Mouse (Mus musculus): ENCODE measurements around the gene Gne. TPM values are rescaled to one million over a fixed set of nuclear protein-coding genes. Genes with fewer than 3 reads are reported as not detected.

Gne gene
- polyA plus RNA-seq, 1 experiment, result 11.5 TPM

- no peak overlapping the region for H3K27ac ChIP-seq (ENCODE audit: insufficient read depth, low read depth, low read length)
These were observed 9.6 kb downstream of the Gne start for GRCm38 (mm10) chr4:44074422-44074821.

DNA sequence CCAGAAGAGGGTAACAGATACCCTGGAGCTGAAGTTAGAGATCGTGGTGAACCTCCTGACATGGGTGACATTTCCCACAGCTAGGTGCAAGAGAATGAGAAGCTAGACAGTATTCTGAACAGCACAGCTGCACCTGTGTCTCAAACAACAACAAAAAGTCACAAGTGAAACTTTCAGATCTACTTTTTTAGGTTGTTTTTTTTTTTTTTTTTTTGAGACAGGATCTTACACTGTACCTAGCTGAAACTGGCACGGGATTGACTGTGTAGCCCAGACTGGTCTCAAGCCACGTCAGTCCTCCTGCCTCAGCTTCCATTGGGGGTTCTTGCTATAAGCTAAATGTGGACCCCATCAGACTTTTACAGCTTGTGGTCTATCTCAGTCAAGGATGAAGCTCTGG, 10.2 kb downstream of the Gne start:
- no peak overlapping the region for H3K27ac ChIP-seq (ENCODE audit: insufficient read depth, low read depth, low read length)
- H3K4me3 ChIP-seq (ENCODE audit: insufficient read depth, low read length), result no peak overlapping the region
- no peak for TF ChIP-seq POLR2A (IDR thresholded peaks at IDR 0.05; ENCODE audit: borderline replicate concordance, low read depth, low read length)
- TF ChIP-seq CTCF (IDR thresholded peaks at IDR 0.05; ENCODE audit: low read depth, low read length), result no peak
- 0 out of 2 replicates have a peak, but pooled peaks cover 8% of the 10 kb centered on the region for H3K4me1 ChIP-seq (ENCODE audit: control insufficient read depth, insufficient read depth, low read length)

More at GRCm38 (mm10) chr4:44074422-44074821, 9.6 kb downstream of the Gne start:
- no peak overlapping the region for H3K4me3 ChIP-seq (ENCODE audit: insufficient read depth, low read length)
- TF ChIP-seq POLR2A (IDR thresholded peaks at IDR 0.05; ENCODE audit: borderline replicate concordance, low read depth, low read length) (no peak), CTCF (IDR thresholded peaks at IDR 0.05; ENCODE audit: low read depth, low read length) (no peak)
- H3K4me1 ChIP-seq (ENCODE audit: control insufficient read depth, insufficient read depth, low read length), result 0 out of 2 replicates have a peak, but pooled peaks cover 8% of the 10 kb centered on the region

DNA sequence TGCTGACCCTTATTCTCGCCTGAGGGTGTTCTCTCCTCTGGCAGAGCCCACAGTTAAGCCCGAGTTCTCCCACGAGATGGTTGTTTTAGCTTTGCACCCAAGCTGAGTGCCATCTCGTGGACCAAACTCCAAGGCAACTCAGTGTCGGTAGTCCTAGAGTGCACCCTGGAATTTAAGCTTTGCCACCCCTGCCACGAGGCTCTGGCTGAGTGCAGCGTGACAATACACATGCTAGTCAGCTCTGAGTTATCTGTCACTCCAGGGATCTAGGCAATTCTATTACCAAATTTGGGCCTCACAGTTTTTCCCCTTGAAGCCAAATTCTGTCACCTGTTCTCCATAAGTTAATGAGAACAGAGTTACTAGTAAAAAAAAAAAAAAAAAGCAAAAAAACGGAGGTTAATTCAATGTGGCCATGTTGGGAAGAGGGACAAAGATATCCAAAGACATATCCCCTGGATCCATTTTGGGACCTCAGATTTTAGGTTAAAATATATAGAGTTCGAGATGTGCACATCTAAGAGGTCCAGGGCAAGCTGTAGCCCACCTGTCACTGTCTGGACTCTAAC, 11.0 kb downstream of the Gne start:
- no peak for TF ChIP-seq POLR2A (IDR thresholded peaks at IDR 0.05; ENCODE audit: borderline replicate concordance, low read depth, low read length)
- no peak for TF ChIP-seq CTCF (IDR thresholded peaks at IDR 0.05; ENCODE audit: low read depth, low read length)
- Histone ChIP-seq H3K27ac (ENCODE audit: insufficient read depth, low read depth, low read length) (0 out of 2 replicates have a peak overlapping the region, but pooled peaks have one; percentile 3), H3K4me1 (ENCODE audit: control insufficient read depth, insufficient read depth, low read length) (0 out of 2 replicates have a peak, but pooled peaks cover 8% of the 10 kb centered on the region), H3K4me3 (ENCODE audit: insufficient read depth, low read length) (peak overlapping the region; percentile 77)

- Histone ChIP-seq H3K4me1 (ENCODE audit: control insufficient read depth, insufficient read depth, low read length) (0 out of 2 replicates have a peak, but pooled peaks cover 8% of the 10 kb centered on the region), H3K27ac (ENCODE audit: insufficient read depth, low read depth, low read length) (peak overlapping the region; percentile 44)
These were observed 11.7 kb downstream of the Gne start for GRCm38 (mm10) chr4:44072146-44072872.

GRCm38 (mm10) chr4:44071741-44072145, 12.2 kb downstream of the Gne start:
- peak overlapping the region; percentile 77 for H3K4me3 ChIP-seq (ENCODE audit: insufficient read depth, low read length)

More at GRCm38 (mm10) chr4:44072146-44072872, 11.7 kb downstream of the Gne start:
- H3K4me3 ChIP-seq (ENCODE audit: insufficient read depth, low read length), result peak overlapping the region; percentile 77
- no peak for TF ChIP-seq POLR2A (IDR thresholded peaks at IDR 0.05; ENCODE audit: borderline replicate concordance, low read depth, low read length)
- TF ChIP-seq CTCF (IDR thresholded peaks at IDR 0.05; ENCODE audit: low read depth, low read length), result no peak

GRCm38 (mm10) chr4:44070641-44071040, 13.3 kb downstream of the Gne start:
- H3K4me1 ChIP-seq (ENCODE audit: control insufficient read depth, insufficient read depth, low read length), result 0 out of 2 replicates have a peak, but pooled peaks cover 8% of the 10 kb centered on the region
- H3K27ac ChIP-seq (ENCODE audit: insufficient read depth, low read depth, low read length), result no peak overlapping the region
- TF ChIP-seq POLR2A (IDR thresholded peaks at IDR 0.05; ENCODE audit: borderline replicate concordance, low read depth, low read length) (no peak), CTCF (IDR thresholded peaks at IDR 0.05; ENCODE audit: low read depth, low read length) (no peak)
- H3K4me3 ChIP-seq (ENCODE audit: insufficient read depth, low read length), result no peak overlapping the region

More at GRCm38 (mm10) chr4:44071741-44072145, 12.2 kb downstream of the Gne start:
- 0 out of 2 replicates have a peak, but pooled peaks cover 8% of the 10 kb centered on the region for H3K4me1 ChIP-seq (ENCODE audit: control insufficient read depth, insufficient read depth, low read length)
- TF ChIP-seq CTCF (IDR thresholded peaks at IDR 0.05; ENCODE audit: low read depth, low read length) (no peak), POLR2A (IDR thresholded peaks at IDR 0.05; ENCODE audit: borderline replicate concordance, low read depth, low read length) (no peak)
- H3K27ac ChIP-seq (ENCODE audit: insufficient read depth, low read depth, low read length), result peak overlapping the region; percentile 44

GRCm38 (mm10) chr4:44069411-44069810, 14.6 kb downstream of the Gne start:
- no peak overlapping the region for H3K27ac ChIP-seq (ENCODE audit: insufficient read depth, low read depth, low read length)
- H3K4me3 ChIP-seq (ENCODE audit: insufficient read depth, low read length), result no peak overlapping the region
- H3K4me1 ChIP-seq (ENCODE audit: control insufficient read depth, insufficient read depth, low read length), result peaks cover 11% of the 10 kb centered on the region
- TF ChIP-seq POLR2A (IDR thresholded peaks at IDR 0.05; ENCODE audit: borderline replicate concordance, low read depth, low read length), result no peak
- TF ChIP-seq CTCF (IDR thresholded peaks at IDR 0.05; ENCODE audit: low read depth, low read length), result no peak

- H3K4me1 ChIP-seq (ENCODE audit: control insufficient read depth, insufficient read depth, low read length), result peaks cover 11% of the 10 kb centered on the region
- no peak overlapping the region for H3K4me3 ChIP-seq (ENCODE audit: insufficient read depth, low read length)
- H3K27ac ChIP-seq (ENCODE audit: insufficient read depth, low read depth, low read length), result no peak overlapping the region
- TF ChIP-seq CTCF (IDR thresholded peaks at IDR 0.05; ENCODE audit: low read depth, low read length) (no peak), POLR2A (IDR thresholded peaks at IDR 0.05; ENCODE audit: borderline replicate concordance, low read depth, low read length) (no peak)
These were observed 15.2 kb downstream of the Gne start for GRCm38 (mm10) chr4:44068736-44069135.

DNA sequence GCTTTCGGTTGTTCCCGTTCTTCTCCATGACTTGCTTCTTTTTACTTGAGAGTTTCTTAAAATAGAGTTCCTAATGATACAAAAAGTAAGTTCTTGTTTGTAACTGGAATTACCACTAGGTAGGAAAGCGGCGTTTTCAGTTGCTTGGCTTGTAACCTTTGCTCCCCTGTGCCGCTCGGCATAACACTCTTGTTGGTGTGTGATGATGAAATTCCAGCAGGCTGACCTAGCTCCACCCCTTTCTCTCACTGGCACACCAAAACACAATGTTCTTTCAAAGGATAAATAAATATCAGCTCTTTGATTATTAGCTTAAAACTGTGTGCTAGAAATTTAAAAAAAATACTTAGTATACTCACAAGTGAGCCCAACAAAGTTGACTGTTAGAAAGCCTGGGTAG, 17.1 kb downstream of the Gne start:
- Histone ChIP-seq H3K4me3 (ENCODE audit: insufficient read depth, low read length) (no peak overlapping the region), H3K4me1 (ENCODE audit: control insufficient read depth, insufficient read depth, low read length) (peaks cover 6% of the 10 kb centered on the region), H3K27ac (ENCODE audit: insufficient read depth, low read depth, low read length) (no peak overlapping the region)
- TF ChIP-seq CTCF (IDR thresholded peaks at IDR 0.05; ENCODE audit: low read depth, low read length), result no peak
- no peak for TF ChIP-seq POLR2A (IDR thresholded peaks at IDR 0.05; ENCODE audit: borderline replicate concordance, low read depth, low read length)
